Mouse (Mus musculus) liver, adult (tissue): ENCODE measurements at regions not wholly inside any gene's neighbourhood (a gene's known extent, or its start where the extent isn't known, plus 50 kb on each side); places are given as distances from the start of the nearest gene placed in this dataset.

Experiments
- GATA4 ChIP-seq: IDR thresholded peaks from 2 replicates; pipeline ENCODE4 v1.6.1; 2014; ENCODE audit warnings: mild to moderate bottlenecking, low read length; ENCODE audit not compliant: insufficient replicate concordance

GRCm38 (mm10) chr13:28790381-28790780, 163.1 kb downstream of the Sox4 start:
- TF ChIP-seq GATA4, result no peak

GRCm38 (mm10) chr13:28787331-28787643, 166.2 kb downstream of the Sox4 start:
- TF ChIP-seq GATA4, result no peak

- no peak for TF ChIP-seq GATA4
These were observed 166.7 kb downstream of the Sox4 start for GRCm38 (mm10) chr13:28786629-28787330.

GRCm38 (mm10) chr13:28782497-28783246, 170.8 kb downstream of the Sox4 start:
- no peak for TF ChIP-seq GATA4

GRCm38 (mm10) chr13:28782081-28782480, 171.4 kb downstream of the Sox4 start:
- TF ChIP-seq GATA4, result no peak

DNA sequence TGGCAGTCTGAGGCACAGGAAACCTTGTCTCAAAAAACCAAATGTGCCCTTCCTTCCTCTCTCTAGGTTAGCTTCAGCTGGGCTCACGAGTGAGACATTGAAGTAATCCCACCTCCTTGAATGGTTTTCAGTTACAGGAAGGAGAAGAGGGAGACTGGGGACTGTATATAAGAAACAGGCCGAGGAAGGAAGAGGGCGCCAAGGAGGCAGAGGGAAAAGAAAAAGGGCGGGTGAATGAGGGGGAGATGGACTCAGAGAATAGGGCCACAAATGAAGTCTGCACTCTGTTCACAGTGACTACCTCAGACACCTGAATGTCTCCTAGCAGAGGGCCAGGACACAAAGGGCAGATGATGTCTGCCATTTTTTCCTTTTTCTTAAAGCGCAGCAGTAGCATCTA, 171.9 kb downstream of the Sox4 start:
- no peak for TF ChIP-seq GATA4

DNA sequence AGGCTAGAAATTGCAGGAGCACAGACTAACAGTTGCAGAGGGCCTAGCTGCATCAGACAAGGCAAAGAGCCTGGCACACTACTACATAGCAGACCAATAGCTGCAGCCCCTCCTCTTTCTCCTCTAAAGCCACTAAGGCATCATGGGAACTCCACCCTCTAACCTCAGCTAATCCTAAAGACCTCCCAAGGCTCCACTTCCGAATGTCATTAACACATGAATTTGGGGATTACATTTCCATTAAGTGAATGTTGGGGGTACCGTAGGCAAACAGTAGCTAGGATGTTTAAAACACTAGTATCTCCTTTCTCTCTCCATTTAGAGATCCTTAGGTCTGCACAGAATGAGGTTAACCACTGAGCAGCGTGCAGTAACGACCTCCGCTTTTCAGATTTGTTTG, 173.1 kb downstream of the Sox4 start:
- no peak for TF ChIP-seq GATA4

- no peak for TF ChIP-seq GATA4
These were observed 178.2 kb downstream of the Sox4 start for GRCm38 (mm10) chr13:28775142-28775815.

GRCm38 (mm10) chr13:28774649-28775048, 178.9 kb downstream of the Sox4 start:
- TF ChIP-seq GATA4, result no peak

GRCm38 (mm10) chr13:28773466-28773865, 180.0 kb downstream of the Sox4 start:
- no peak for TF ChIP-seq GATA4

DNA sequence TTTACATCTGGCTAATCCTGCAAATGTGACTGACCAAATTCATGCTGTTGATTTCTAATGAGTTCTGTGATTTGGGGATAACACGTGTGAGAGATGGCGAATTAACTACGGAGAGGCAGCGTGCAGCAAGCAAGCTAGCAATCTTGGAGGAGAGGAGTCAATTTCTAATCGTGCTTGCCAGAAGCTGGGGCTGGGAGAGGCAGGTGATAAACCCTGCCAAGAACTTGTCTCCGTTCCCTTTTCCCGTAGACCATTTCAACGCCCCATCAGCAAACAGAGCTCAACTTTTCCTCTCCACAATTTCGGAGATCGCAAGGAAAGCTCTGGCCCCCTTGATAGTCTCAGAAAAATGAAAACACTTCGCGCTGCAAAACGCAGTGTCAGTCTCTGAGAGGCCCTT, 183.0 kb downstream of the Sox4 start:
- no peak for TF ChIP-seq GATA4

DNA sequence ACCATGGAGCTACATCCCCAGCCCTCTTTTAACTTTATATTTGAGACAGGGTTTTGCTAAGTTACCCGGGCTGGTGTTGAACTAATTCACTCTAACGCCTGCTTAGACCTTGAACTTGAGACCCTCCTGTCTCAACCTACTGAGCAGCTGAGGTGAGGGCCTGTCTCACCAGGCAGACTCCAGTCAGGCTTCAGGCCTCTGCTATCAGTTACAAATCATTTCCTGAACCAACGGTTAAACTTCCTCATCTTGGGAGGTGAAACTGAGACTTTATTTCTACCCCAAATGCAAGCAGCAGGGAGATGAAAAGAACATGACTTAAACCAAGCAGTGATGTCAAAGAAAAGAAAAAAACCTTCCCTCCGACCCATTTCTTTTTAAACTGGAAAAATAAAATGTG, 183.5 kb downstream of the Sox4 start:
- no peak for TF ChIP-seq GATA4

DNA sequence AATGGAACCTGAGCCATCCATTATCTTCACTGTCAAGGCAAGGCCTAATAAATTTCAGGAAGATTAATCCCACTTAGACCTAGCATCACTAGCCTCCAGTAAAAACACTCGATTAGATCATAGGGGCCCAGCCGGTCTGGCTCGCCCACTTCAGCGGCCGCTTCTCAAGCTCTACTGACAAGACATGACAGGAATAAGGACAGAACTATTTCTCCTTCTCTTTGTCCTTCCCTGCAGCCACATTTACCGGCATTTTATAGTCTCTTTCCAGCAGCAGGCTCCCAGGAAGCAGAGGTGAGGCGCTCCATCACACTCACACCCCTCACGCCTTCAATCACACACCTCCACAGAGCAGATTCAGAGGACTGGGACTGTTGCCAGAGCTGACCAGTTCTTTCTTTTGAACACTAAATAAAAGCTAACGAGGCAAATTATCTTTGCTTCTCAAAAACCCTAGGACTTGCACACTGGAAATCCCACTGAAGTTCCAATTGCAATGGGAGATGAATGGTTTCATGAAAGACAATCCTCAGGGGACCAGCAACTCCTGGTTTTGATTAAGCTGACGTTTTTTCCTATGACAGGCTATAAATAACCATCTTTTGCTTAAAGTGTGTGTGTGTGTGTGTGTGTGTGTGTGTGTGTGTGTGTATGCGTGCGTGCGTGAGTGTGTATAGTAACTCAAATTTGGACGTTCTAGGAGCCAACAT, 184.6 kb downstream of the Sox4 start:
- no peak for TF ChIP-seq GATA4

DNA sequence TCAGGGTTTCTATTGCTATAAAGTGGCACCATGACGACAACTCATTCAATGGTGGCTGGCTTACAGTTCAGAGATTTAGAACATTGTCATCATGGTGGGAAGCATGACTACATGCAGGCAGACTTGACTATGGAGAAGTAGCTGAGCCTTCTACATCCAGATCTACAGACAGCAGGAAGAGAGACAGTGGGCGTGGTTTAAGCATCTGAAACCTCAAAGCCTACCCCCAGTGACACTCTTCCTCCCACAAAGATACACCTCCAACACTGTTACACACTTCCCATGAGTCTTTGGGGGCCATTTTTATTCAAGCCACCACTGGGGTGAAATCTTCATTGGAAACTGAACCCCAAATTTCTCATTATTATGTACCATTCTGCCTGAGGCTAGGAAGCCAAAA, 191.0 kb downstream of the Sox4 start:
- no peak for TF ChIP-seq GATA4

DNA sequence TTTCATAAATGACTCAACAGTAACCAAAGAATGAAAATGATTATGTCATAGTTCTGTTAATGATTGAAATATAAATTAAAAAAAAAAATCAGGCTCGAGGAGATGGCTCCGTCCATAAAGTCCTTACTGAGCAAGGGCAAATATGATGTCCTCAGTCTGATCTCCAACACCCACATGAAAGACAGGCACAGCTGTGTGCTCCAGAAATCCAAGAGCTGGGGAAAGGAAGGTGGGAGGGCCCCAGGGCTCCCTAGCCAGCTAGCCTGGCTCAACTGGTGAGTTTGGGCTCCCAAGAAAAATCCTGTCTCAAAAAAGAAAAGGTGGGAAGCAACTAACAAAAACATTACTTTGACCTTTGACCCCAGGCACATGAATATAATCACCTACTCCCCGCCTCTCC, 194.5 kb downstream of the Sox4 start:
- TF ChIP-seq GATA4, result no peak

- no peak; the same call in 1 of the 2 replicates for TF ChIP-seq GATA4
These were observed 195.5 kb downstream of the Sox4 start for GRCm38 (mm10) chr13:28757846-28758522.
